Mouse (Mus musculus): ENCODE measurements at regions not wholly inside any gene's neighbourhood (a gene's known extent, or its start where the extent isn't known, plus 50 kb on each side); places are given as distances from the start of the nearest gene placed in this dataset.

GRCm38 (mm10) chr11:112876226-112876625 is 94.2 kb downstream of the Sox9 start:
- no peak for TF ChIP-seq MAX (IDR thresholded peaks at IDR 0.05; ENCODE audit: low read depth)
- TF ChIP-seq POLR2AphosphoS2 (IDR thresholded peaks at IDR 0.05; ENCODE audit: insufficient read length, low read depth) = no peak
- TF ChIP-seq USF1 (IDR thresholded peaks at IDR 0.05; ENCODE audit: low read depth) = no peak
- TF ChIP-seq POLR2A (IDR thresholded peaks at IDR 0.05; ENCODE audit: insufficient read length, low read depth) = no peak
- TF ChIP-seq MYOD1 (IDR thresholded peaks at IDR 0.05; ENCODE audit: control insufficient read depth in 1 of 3, insufficient read length in 2 of 3, low read depth in 2 of 3) = no peak
- TF ChIP-seq E2F4 (IDR thresholded peaks at IDR 0.05; ENCODE audit: insufficient read depth) = no peak

Data from myocyte (in vitro differentiated cells).